Mouse (Mus musculus) forebrain, embryonic 11.5 days (tissue): Measurements from ENCODE around the gene Psme1. TPM values are rescaled to one million over a fixed set of nuclear protein-coding genes. Genes with fewer than 3 reads are reported as not detected.

Experiments
- polyA plus RNA-seq: library from polyadenylated mRNA; unstranded; fragments of >200 nt; fragmentation: Nextera tagmentation; extraction: Ambion mirVana; gene quantifications from 2 replicates; pipeline ENCODE4 v1.2.1, GENCODE M21; 2014

The Psme1 gene
- polyA plus RNA-seq, 1 experiment from 2014 or later = 100 TPM

Other genes with a start within 250 kb of the Psme1 start
- 30.2 and 36.5 TPM in 2 replicates for gene Dhrs4, start 99.4 kb upstream of the Psme1 start, polyA plus RNA-seq
- gene Carmil3, start 87.5 kb upstream of the Psme1 start, polyA plus RNA-seq = 13.3 and 14.6 TPM in 2 replicates
- gene Cpne6, start 67.7 kb upstream of the Psme1 start, polyA plus RNA-seq = 0.21 and 0.28 TPM in 2 replicates
- gene Nrl, start 53.1 kb upstream of the Psme1 start, polyA plus RNA-seq = not detected in 2 replicates
- 16.2 and 17.8 TPM in 2 replicates for gene Pck2, start 37.9 kb upstream of the Psme1 start, polyA plus RNA-seq
- gene Dcaf11, start 18.1 kb upstream of the Psme1 start, polyA plus RNA-seq = 74.2 and 74.6 TPM in 2 replicates
- 0.71 TPM in 1 of 2 replicates, not detected in the other for gene A730061H03Rik, start 17.7 kb upstream of the Psme1 start, polyA plus RNA-seq
- gene Fitm1, start 2.5 kb upstream of the Psme1 start, polyA plus RNA-seq = not detected in 2 replicates
- 3.4 and 4.7 TPM in 2 replicates for gene Emc9, start 7.2 kb downstream of the Psme1 start, polyA plus RNA-seq
- 178 and 187 TPM in 2 replicates for gene Psme2, start 13.0 kb downstream of the Psme1 start, polyA plus RNA-seq
- 13.7 and 18.1 TPM in 2 replicates for gene Rnf31, start 13.6 kb downstream of the Psme1 start, polyA plus RNA-seq
- 6.5 and 8.6 TPM in 2 replicates for gene Irf9, start 25.4 kb downstream of the Psme1 start, polyA plus RNA-seq
- gene Rec8, start 39.9 kb downstream of the Psme1 start, polyA plus RNA-seq = 4.8 and 5.5 TPM in 2 replicates
- 77.2 and 104 TPM in 2 replicates for gene Ipo4, start 57.8 kb downstream of the Psme1 start, polyA plus RNA-seq
- 3.4 and 4.0 TPM in 2 replicates for gene Gm49378, start 59.8 kb downstream of the Psme1 start, polyA plus RNA-seq
- 77.1 and 78.4 TPM in 2 replicates for gene Tm9sf1, start 65.7 kb downstream of the Psme1 start, polyA plus RNA-seq
- gene Tssk4, start 72.1 kb downstream of the Psme1 start, polyA plus RNA-seq = 0.76 and 0.99 TPM in 2 replicates
- gene Mdp1, start 82.4 kb downstream of the Psme1 start, polyA plus RNA-seq = 61.9 and 62.3 TPM in 2 replicates
- 59.7 and 62.5 TPM in 2 replicates for gene Gmpr2, start 93.8 kb downstream of the Psme1 start, polyA plus RNA-seq
- gene Nedd8, start 94.0 kb downstream of the Psme1 start, polyA plus RNA-seq = 583 and 616 TPM in 2 replicates
- 73.8 and 74.8 TPM in 2 replicates for gene Tinf2, start 103.7 kb downstream of the Psme1 start, polyA plus RNA-seq
- gene Tgm1, start 135.8 kb downstream of the Psme1 start, polyA plus RNA-seq = 0.21 and 1.4 TPM in 2 replicates
- 23.4 and 27.1 TPM in 2 replicates for gene Rabggta, start 144.1 kb downstream of the Psme1 start, polyA plus RNA-seq
- 63.6 and 76.7 TPM in 2 replicates for gene Dhrs1, start 167.6 kb downstream of the Psme1 start, polyA plus RNA-seq
- 54.2 and 57.4 TPM in 2 replicates for gene Nop9, start 167.6 kb downstream of the Psme1 start, polyA plus RNA-seq
- not detected in 2 replicates for gene Cideb, start 180.3 kb downstream of the Psme1 start, polyA plus RNA-seq
- gene Ltb4r2, start 183.3 kb downstream of the Psme1 start, polyA plus RNA-seq = 0.32 and 0.43 TPM in 2 replicates
- 0.45 TPM in 1 of 2 replicates, not detected in the other for gene Ltb4r1, start 187.8 kb downstream of the Psme1 start, polyA plus RNA-seq
- gene Adcy4, start 206.0 kb downstream of the Psme1 start, polyA plus RNA-seq = 6.1 and 7.2 TPM in 2 replicates
- 6.6 and 9.7 TPM in 2 replicates for gene Ripk3, start 210.7 kb downstream of the Psme1 start, polyA plus RNA-seq
- 30.8 and 32.7 TPM in 2 replicates for gene Nfatc4, start 245.0 kb downstream of the Psme1 start, polyA plus RNA-seq